Mouse (Mus musculus): ENCODE results near the gene Usp5.

DNA sequence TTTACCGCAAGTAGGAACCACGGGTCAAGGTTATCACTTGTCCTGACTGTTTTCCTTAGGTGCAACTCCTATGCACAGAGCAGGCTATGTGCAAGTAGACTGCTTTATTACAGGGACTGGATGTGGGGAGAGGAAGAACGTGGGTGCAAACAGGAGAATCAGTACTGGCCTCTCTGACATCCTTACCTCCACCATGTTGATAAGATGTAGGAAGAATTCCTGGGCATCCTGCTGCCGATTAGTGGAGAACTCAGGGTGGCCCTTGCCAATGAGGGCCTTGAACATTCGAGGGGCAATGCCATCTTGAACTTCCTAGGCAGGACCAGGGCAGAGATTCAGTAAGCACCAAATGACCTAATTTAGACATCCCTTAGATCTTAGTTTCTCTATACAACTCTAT lies 8.4 kb downstream of the Usp5 start:
- TF ChIP-seq CTCF (IDR thresholded peaks at IDR 0.05) (no peak), EP300 (IDR thresholded peaks at IDR 0.05) (no peak)

Measured in lung, postnatal 0 days (tissue).